8 mouse cellular contexts compared by ENCODE assay signal in the genomic region with DNA sequence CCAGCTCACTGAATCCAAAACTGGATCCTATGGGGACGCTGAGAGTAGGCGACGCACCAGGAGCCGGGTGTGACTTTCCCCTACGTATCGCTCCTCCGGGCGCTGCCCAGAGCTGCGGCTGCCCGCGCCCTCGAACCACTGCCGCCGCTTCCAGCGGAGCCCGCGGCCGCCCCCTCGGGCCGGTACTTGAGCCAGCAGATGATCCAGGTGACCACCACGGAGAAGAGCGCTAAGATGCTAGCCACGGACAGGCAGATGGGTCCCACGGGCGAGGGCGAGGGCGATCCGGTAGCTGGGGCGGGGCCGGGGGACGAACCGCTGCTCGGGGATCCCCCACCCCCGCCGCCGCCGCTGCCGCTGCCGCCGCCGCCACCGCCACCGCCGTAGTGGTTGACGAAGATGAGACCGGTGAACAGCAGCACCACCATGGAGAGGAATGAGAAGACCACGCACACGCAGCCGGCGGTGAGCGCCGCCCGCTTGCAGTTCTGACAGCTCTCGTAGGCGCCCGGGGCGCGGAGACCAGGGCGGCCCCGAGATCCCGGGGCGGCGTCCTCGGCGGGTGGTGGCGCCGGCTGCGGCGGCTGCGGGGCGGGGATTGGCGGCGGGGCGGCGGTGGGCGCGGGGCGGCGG. TPM values are rescaled to one million over a fixed set of nuclear protein-coding genes. Genes with fewer than 3 reads are reported as not detected.
DNase-seq lines count a peak whose midpoint lies in the region; ATAC-seq and TF ChIP-seq lines count a peak whose summit lies in the region.

No protein-coding gene starts in this region.

- no peak overlapping the region for H3K27ac ChIP-seq in cerebellum, adult 2 months (ENCODE audit: insufficient read depth, low read length)
- no peak overlapping the region for H3K27ac ChIP-seq in thymus, adult 2 months (ENCODE audit: control insufficient read depth, insufficient read depth, low read length)
- no peak overlapping the region for H3K27ac ChIP-seq in limb, embryonic 13.5 days
- H3K27ac ChIP-seq in stomach, embryonic 15.5 days: no peak overlapping the region

- no peaks in the 10 kb centered on the region for H3K36me3 ChIP-seq in thymus, adult 2 months (ENCODE audit: control insufficient read depth, insufficient read depth, low read length)
- no peaks in the 10 kb centered on the region for H3K36me3 ChIP-seq in limb, embryonic 13.5 days
- H3K36me3 ChIP-seq in stomach, embryonic 15.5 days: no peaks in the 10 kb centered on the region

- ATAC-seq in limb, embryonic 13.5 days (ENCODE audit: low FRiP score, low read depth): 0 out of 2 replicates have a peak, but pooled peaks have one; percentile 45
- no peak for ATAC-seq in stomach, embryonic 15.5 days (ENCODE audit: insufficient read depth, low FRiP score, low read depth)

- no peaks in the 10 kb centered on the region for H3K9me3 ChIP-seq in limb, embryonic 13.5 days
- no peaks in the 10 kb centered on the region for H3K9me3 ChIP-seq in stomach, embryonic 15.5 days

- DNase-seq in cerebellum, adult 2 months: peak in 1 of 2 experiments; percentile 20
- no peak for DNase-seq in cerebellum, adult 9-10 months
- peak; percentile 26 for DNase-seq in thymus, postnatal 4 days
- DNase-seq in thymus, adult 2 months: no peak
- no peak for DNase-seq in urinary bladder, postnatal 10 days (ENCODE audit: low spot score)
- no peak for DNase-seq in urinary bladder, postnatal 36 days (ENCODE audit: low spot score in 2 of 2)

- H3K9ac ChIP-seq in limb, embryonic 13.5 days: peak overlapping the region; percentile 72
- peak overlapping the region; percentile 29; the same call in 1 of the 2 replicates for H3K9ac ChIP-seq in stomach, embryonic 15.5 days

- peak overlapping the region; percentile 95 for H3K4me2 ChIP-seq in limb, embryonic 13.5 days (replicated peaks)
- peak overlapping the region; percentile 99 for H3K4me2 ChIP-seq in stomach, embryonic 15.5 days

- H3K27me3 ChIP-seq in cerebellum, adult 2 months (ENCODE audit: control insufficient read depth, insufficient read depth, low read length): peaks cover 19% of the 10 kb centered on the region; the same call in 1 of the 2 replicates
- peaks cover 11% of the 10 kb centered on the region; the same call in 1 of the 2 replicates for H3K27me3 ChIP-seq in thymus, adult 2 months (ENCODE audit: control insufficient read depth, insufficient read depth, low read length)
- H3K27me3 ChIP-seq in limb, embryonic 13.5 days: peaks cover 100% of the 10 kb centered on the region
- peaks cover 86% of the 10 kb centered on the region for H3K27me3 ChIP-seq in stomach, embryonic 15.5 days (replicated peaks)

- no peak for TF ChIP-seq CTCF in cerebellum, adult 2 months (IDR thresholded peaks at IDR 0.05; ENCODE audit: borderline replicate concordance, insufficient read depth, low read depth, low read length)
- TF ChIP-seq CTCF in thymus, adult 2 months (IDR thresholded peaks at IDR 0.05; ENCODE audit: borderline replicate concordance, control insufficient read depth, extremely low read depth, insufficient read depth, low read length, poor library complexity): no peak

- peak overlapping the region; percentile 45 for H3K4me3 ChIP-seq in cerebellum, adult 2 months (replicated peaks; ENCODE audit: insufficient read depth, low read depth, low read length)
- H3K4me3 ChIP-seq in thymus, adult 2 months (ENCODE audit: control insufficient read depth, insufficient read depth, low read length): no peak overlapping the region
- H3K4me3 ChIP-seq in limb, embryonic 13.5 days: peak overlapping the region; percentile 65
- peak overlapping the region; percentile 55 for H3K4me3 ChIP-seq in stomach, embryonic 15.5 days (replicated peaks)

- 2% methylated on average over 53 of the region's 79 CpGs for WGBS in cerebellum, adult 2 months
- 5% methylated on average over 79 of the region's 79 CpGs for WGBS in thymus, adult 2 months
- WGBS in limb, embryonic 13.5 days: under 1% methylated on average over 62 of the region's 79 CpGs
- WGBS in stomach, embryonic 15.5 days: under 1% methylated on average over 59 of the region's 79 CpGs

- 0 out of 2 replicates have a peak, but pooled peaks cover 4% of the 10 kb centered on the region for H3K4me1 ChIP-seq in cerebellum, adult 2 months (ENCODE audit: control insufficient read depth, insufficient read depth, low read length)
- H3K4me1 ChIP-seq in thymus, adult 2 months (replicated peaks; ENCODE audit: control insufficient read depth, insufficient read depth, low read length): no peaks in the 10 kb centered on the region
- H3K4me1 ChIP-seq in limb, embryonic 13.5 days: peaks cover 24% of the 10 kb centered on the region
- peaks cover 24% of the 10 kb centered on the region for H3K4me1 ChIP-seq in stomach, embryonic 15.5 days

- TF ChIP-seq POLR2A in cerebellum, adult 2 months (IDR thresholded peaks at IDR 0.05; ENCODE audit: borderline replicate concordance, insufficient read depth, low read length): no peak
- TF ChIP-seq POLR2A in thymus, adult 2 months (IDR thresholded peaks at IDR 0.05; ENCODE audit: control insufficient read depth, extremely low read depth, insufficient read depth, low read length, poor library complexity): no peak

RNA-seq across cellular contexts. Expression of gene Pax3, which starts 19.7 kb away (rescaled TPM):
- 3.3 and 3.5 TPM in 2 replicates for polyA plus RNA-seq in cerebellum, adult 2 months (2012; rRNA removed)
- 0.09 and 0.11 TPM in 2 replicates for polyA plus RNA-seq in thymus, adult 2 months (2012; rRNA removed)
- 0.95 and 1.1 TPM in 2 replicates for polyA plus RNA-seq in limb, embryonic 13.5 days (2015; fragmentation: Nextera tagmentation; extraction: Ambion mirVana)
- 0.04 and 0.05 TPM in 2 replicates for polyA plus RNA-seq in stomach, embryonic 15.5 days (2015; fragmentation: Nextera tagmentation; extraction: Ambion mirVana)
